Mouse (Mus musculus) neural tube, embryonic 10.5 days (tissue): Measurements from ENCODE around the gene Cln6.

Experiments
- DNase-seq: peaks from one replicate; pipeline ENCODE4 v3.0.0-alpha.2; 2017; ENCODE audit warnings: low spot score; ENCODE audit errors: extremely low spot score

The Cln6 gene

GRCm38 (mm10) chr9:62877825-62878224 lies 39.2 kb downstream of the Cln6 start:
- no peak for DNase-seq

GRCm38 (mm10) chr9:62881871-62882270 lies 43.3 kb downstream of the Cln6 start:
- DNase-seq, result no peak

- no peak for DNase-seq
Observed at GRCm38 (mm10) chr9:62894486-62894885, 55.9 kb downstream of the Cln6 start.
